Mouse (Mus musculus): ENCODE results near the gene Taldo1. TPM values are rescaled to one million over a fixed set of nuclear protein-coding genes. Genes with fewer than 3 reads are reported as not detected.

Gene Taldo1
- polyA plus RNA-seq, 1 experiment from 2014 or later = 312 TPM

DNA sequence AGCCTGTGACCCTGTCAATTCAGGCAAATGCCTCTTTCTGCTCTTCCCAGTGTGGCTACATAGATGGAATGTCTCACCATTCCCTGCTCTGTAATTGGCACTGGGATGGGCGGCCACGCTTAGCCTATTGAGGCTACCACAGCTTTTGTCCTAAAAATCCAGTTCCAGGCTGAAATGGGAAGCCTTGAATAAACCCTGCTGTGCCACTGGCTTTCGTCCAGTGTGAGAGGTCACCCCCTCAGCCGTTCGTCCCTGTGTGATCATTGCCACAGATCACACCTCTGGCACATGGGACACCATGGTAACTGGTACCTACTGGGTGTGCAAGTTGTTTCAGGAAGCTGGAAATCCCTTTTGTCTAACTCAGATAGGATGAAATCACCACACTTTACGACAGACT, 18.4 kb upstream of the Taldo1 start:
- Histone ChIP-seq H3K27me3 (ENCODE audit: control insufficient read depth, insufficient read depth, low read length) (no peaks in the 10 kb centered on the region), H3K9ac (replicated peaks; ENCODE audit: low read length) (no peak overlapping the region), H3K36me3 (ENCODE audit: control insufficient read depth, insufficient read depth, low read length) (no peaks in the 10 kb centered on the region), H3K4me3 (replicated peaks; ENCODE audit: low read depth, low read length) (no peak overlapping the region), H3K4me1 (ENCODE audit: control insufficient read depth, insufficient read depth, low read length) (no peaks in the 10 kb centered on the region), H3K9me3 (ENCODE audit: control insufficient read depth, low read length) (no peaks in the 10 kb centered on the region), H3K4me2 (ENCODE audit: low read length) (no peak overlapping the region), H3K27ac (replicated peaks; ENCODE audit: low read depth, low read length) (no peak overlapping the region)
- ATAC-seq (ENCODE audit: low FRiP score, low TSS enrichment) = no peak
- WGBS = 33% methylated on average over 6 of the region's 6 CpGs
- DNase-seq = peak; percentile 4

DNA sequence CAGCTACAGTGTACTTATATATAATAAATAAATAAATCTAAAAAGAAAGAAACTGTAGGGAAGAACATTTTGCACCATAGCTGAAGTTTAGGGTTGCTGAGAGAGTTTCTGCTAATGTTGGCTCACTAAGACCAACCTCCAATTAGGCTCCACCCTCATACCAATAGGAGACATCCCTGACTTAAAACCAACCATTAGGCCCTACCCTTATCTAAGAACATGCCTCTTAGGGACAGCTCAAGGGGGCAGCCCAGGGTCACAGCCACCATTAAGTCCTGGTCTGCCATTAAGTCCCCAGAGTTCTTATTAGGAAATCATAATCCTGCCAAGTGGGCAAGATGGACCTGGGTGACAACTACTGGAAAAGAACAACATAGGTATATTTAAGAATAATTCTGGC, 17.6 kb upstream of the Taldo1 start:
- H3K4me3 ChIP-seq (replicated peaks; ENCODE audit: low read depth, low read length) = no peak overlapping the region
- no peak overlapping the region for H3K9ac ChIP-seq (replicated peaks; ENCODE audit: low read length)
- no peak for ATAC-seq (ENCODE audit: low FRiP score, low TSS enrichment)
- no peak for DNase-seq
- no peaks in the 10 kb centered on the region for H3K27me3 ChIP-seq (ENCODE audit: control insufficient read depth, insufficient read depth, low read length)
- no peaks in the 10 kb centered on the region for H3K4me1 ChIP-seq (ENCODE audit: control insufficient read depth, insufficient read depth, low read length)
- H3K27ac ChIP-seq (replicated peaks; ENCODE audit: low read depth, low read length) = no peak overlapping the region
- no peaks in the 10 kb centered on the region for H3K36me3 ChIP-seq (ENCODE audit: control insufficient read depth, insufficient read depth, low read length)
- H3K9me3 ChIP-seq (ENCODE audit: control insufficient read depth, low read length) = no peaks in the 10 kb centered on the region
- no peak overlapping the region for H3K4me2 ChIP-seq (ENCODE audit: low read length)

- no peak for DNase-seq
- H3K27ac ChIP-seq (replicated peaks; ENCODE audit: low read depth, low read length) = no peak overlapping the region
- no peaks in the 10 kb centered on the region for H3K9me3 ChIP-seq (ENCODE audit: control insufficient read depth, low read length)
- 71% methylated on average over 4 of the region's 4 CpGs for WGBS
- H3K4me3 ChIP-seq (replicated peaks; ENCODE audit: low read depth, low read length) = no peak overlapping the region
- ATAC-seq (ENCODE audit: low FRiP score, low TSS enrichment) = no peak
- no peaks in the 10 kb centered on the region for H3K4me1 ChIP-seq (ENCODE audit: control insufficient read depth, insufficient read depth, low read length)
- no peak overlapping the region for H3K9ac ChIP-seq (replicated peaks; ENCODE audit: low read length)
- H3K4me2 ChIP-seq (ENCODE audit: low read length) = no peak overlapping the region
- no peaks in the 10 kb centered on the region for H3K36me3 ChIP-seq (ENCODE audit: control insufficient read depth, insufficient read depth, low read length)
- H3K27me3 ChIP-seq (ENCODE audit: control insufficient read depth, insufficient read depth, low read length) = no peaks in the 10 kb centered on the region
Measured at GRCm38 (mm10) chr7:141379584-141379983, 12.4 kb upstream of the Taldo1 start.

DNA sequence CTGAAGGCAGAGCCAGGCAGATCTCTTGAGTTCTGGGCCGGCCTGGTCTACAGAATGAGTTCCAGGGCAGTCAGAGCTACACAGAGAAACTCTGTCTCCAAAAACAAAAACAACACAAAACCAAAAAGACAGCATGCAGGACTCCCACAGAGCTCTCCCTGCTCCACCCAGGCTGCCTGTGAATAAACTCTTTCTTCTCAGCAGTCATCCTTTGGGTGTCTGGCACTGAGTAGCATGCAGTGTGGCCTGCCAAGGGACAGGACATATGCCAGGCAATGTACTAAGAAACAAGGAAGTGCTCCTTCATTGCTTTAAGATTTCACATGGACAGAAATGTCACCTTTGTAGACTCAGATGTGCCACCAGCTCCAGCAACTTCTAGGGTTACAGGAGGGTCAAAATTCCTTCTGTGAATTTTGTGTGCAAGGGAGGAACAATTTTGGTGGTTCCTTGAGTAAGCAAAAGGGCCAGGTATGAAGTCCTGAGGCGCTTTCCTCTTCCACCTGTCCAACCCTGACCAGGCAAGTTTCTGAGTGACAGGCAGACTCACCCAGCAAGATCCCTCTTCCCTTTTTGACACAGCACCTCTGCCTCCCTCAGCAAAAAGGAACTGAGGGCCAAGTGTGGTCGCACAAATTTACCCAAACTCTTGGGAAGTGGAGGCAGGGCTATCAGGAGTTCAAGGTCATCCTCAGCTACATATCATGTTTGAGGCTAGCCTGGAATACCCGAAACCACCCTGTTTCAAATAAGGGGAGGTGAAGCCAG, 10.7 kb upstream of the Taldo1 start:
- Histone ChIP-seq H3K4me1 (ENCODE audit: control insufficient read depth, insufficient read depth, low read length) (no peaks in the 10 kb centered on the region), H3K9me3 (ENCODE audit: control insufficient read depth, low read length) (no peaks in the 10 kb centered on the region), H3K4me2 (ENCODE audit: low read length) (no peak overlapping the region), H3K27ac (replicated peaks; ENCODE audit: low read depth, low read length) (no peak overlapping the region), H3K4me3 (replicated peaks; ENCODE audit: low read depth, low read length) (no peak overlapping the region), H3K27me3 (ENCODE audit: control insufficient read depth, insufficient read depth, low read length) (no peaks in the 10 kb centered on the region), H3K9ac (replicated peaks; ENCODE audit: low read length) (no peak overlapping the region), H3K36me3 (ENCODE audit: control insufficient read depth, insufficient read depth, low read length) (no peaks in the 10 kb centered on the region)
- 81% methylated on average over 4 of the region's 4 CpGs for WGBS
- ATAC-seq (ENCODE audit: low FRiP score, low TSS enrichment) (no peak), DNase-seq (no peak)

DNA sequence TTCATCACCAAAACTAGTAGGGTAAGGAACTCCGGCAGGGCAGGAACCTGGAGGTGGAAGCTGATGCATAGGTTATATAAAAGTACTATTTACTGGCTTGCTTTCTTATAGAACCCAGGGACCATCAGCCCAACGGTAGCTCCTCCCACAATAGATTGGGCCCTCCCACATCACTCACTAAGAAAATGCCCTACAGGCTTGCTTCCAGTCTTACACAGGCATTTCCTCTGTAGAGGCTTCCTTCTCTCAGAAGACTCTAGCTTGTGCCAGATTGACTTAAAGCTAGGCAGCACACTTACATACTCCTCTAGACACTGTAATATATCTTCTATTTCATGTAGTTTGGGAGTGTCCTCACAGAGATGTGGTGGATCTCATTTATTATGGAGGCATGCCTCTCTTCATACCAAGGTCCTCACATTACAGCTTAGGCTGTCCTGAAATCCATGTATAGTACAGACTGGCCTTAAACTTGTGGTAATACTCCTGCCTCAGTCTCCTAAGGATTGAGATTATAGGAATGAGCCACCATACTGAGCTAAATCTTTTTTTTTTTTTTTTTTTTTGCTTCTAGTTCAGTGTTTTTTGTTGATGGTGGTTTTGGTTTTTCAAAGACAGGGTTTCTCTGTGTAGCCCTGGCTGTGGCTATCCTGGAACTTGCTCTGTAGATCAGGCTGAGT, 4.1 kb upstream of the Taldo1 start:
- H3K4me1 ChIP-seq (ENCODE audit: control insufficient read depth, insufficient read depth, low read length) = peaks cover 9% of the 10 kb centered on the region
- 64% methylated on average over 2 of the region's 2 CpGs for WGBS

GRCm38 (mm10) chr7:141388487-141389109, 3.4 kb upstream of the Taldo1 start:
- 52% methylated on average over 3 of the region's 3 CpGs for WGBS
- Histone ChIP-seq H3K4me3 (replicated peaks; ENCODE audit: low read depth, low read length) (no peak overlapping the region), H3K4me2 (ENCODE audit: low read length) (no peak overlapping the region), H3K27ac (replicated peaks; ENCODE audit: low read depth, low read length) (no peak overlapping the region), H3K4me1 (ENCODE audit: control insufficient read depth, insufficient read depth, low read length) (peaks cover 13% of the 10 kb centered on the region), H3K27me3 (ENCODE audit: control insufficient read depth, insufficient read depth, low read length) (no peaks in the 10 kb centered on the region), H3K9ac (replicated peaks; ENCODE audit: low read length) (no peak overlapping the region), H3K9me3 (ENCODE audit: control insufficient read depth, low read length) (no peaks in the 10 kb centered on the region), H3K36me3 (ENCODE audit: control insufficient read depth, insufficient read depth, low read length) (no peaks in the 10 kb centered on the region)
- no peak for DNase-seq
- no peak for ATAC-seq (ENCODE audit: low FRiP score, low TSS enrichment)

More for the DNA sequence above, 4.1 kb upstream of the Taldo1 start:
- no peaks in the 10 kb centered on the region for H3K27me3 ChIP-seq (ENCODE audit: control insufficient read depth, insufficient read depth, low read length)
- H3K9me3 ChIP-seq (ENCODE audit: control insufficient read depth, low read length) = no peaks in the 10 kb centered on the region
- no peak overlapping the region for H3K4me3 ChIP-seq (replicated peaks; ENCODE audit: low read depth, low read length)
- ATAC-seq (ENCODE audit: low FRiP score, low TSS enrichment) (no peak), DNase-seq (no peak)
- H3K4me2 ChIP-seq (ENCODE audit: low read length) = no peak overlapping the region
- no peak overlapping the region for H3K9ac ChIP-seq (replicated peaks; ENCODE audit: low read length)
- H3K36me3 ChIP-seq (ENCODE audit: control insufficient read depth, insufficient read depth, low read length) = no peaks in the 10 kb centered on the region
- no peak overlapping the region for H3K27ac ChIP-seq (replicated peaks; ENCODE audit: low read depth, low read length)

DNA sequence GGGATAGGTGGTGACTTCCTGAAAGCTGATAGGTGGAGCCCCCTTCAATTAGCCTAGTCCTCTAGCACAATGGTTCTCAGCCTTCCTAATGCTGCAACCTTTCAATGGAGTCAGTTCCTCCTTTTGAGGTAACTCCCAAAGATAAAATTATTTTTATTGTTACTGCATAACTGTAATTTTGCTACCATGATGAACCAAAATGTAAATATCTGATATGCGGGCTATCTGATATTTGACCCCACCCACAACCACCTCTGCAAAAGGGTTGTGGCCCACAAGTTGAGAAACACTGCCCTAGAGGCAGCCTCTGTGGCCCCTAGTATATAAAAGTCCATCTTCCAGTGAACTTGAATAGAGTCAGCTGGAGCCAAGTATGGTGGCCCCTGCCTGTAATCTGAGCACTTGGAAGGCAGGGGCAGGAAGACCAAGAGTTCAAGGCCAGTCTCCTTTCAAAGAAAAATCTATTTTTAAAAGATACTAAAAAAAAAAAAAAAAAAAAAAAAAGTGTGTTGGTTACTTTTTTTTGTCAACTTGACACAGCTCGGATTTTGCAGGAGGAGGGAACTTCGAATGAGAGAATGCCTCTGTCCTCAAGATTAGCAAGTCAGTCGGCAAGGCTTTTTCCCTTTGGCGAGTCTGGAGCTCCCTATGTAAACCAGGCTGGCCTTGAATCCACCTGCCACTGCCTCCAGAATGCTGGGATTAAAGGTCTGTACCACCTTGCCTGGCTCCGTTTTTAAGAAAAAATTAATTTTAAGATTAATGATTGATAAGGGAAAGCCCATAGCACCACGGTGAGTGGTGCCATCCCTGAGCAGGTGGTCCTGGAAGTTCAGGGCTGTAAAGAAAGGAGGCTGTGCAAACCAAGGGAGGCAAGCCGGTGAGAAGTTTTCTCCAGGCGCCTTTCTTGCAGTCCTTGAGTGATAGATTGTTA, 1.4 kb upstream of the Taldo1 start:
- WGBS = 58% methylated on average over 9 of the region's 9 CpGs
- Histone ChIP-seq H3K36me3 (ENCODE audit: control insufficient read depth, insufficient read depth, low read length) (no peaks in the 10 kb centered on the region), H3K4me1 (ENCODE audit: control insufficient read depth, insufficient read depth, low read length) (peaks cover 13% of the 10 kb centered on the region), H3K4me3 (replicated peaks; ENCODE audit: low read depth, low read length) (peak overlapping the region; percentile 65; the same call in 1 of the 2 replicates), H3K27me3 (ENCODE audit: control insufficient read depth, insufficient read depth, low read length) (no peaks in the 10 kb centered on the region), H3K9ac (replicated peaks; ENCODE audit: low read length) (no peak overlapping the region), H3K9me3 (ENCODE audit: control insufficient read depth, low read length) (no peaks in the 10 kb centered on the region), H3K27ac (replicated peaks; ENCODE audit: low read depth, low read length) (no peak overlapping the region), H3K4me2 (ENCODE audit: low read length) (no peak overlapping the region)
- no peak for ATAC-seq (ENCODE audit: low FRiP score, low TSS enrichment)
- DNase-seq = no peak

- Histone ChIP-seq H3K9ac (replicated peaks; ENCODE audit: low read length) (peak overlapping the region; percentile 50), H3K27me3 (ENCODE audit: control insufficient read depth, insufficient read depth, low read length) (no peaks in the 10 kb centered on the region), H3K9me3 (ENCODE audit: control insufficient read depth, low read length) (no peaks in the 10 kb centered on the region), H3K4me2 (ENCODE audit: low read length) (peak overlapping the region; percentile 72), H3K4me3 (replicated peaks; ENCODE audit: low read depth, low read length) (peak overlapping the region; percentile 65), H3K27ac (replicated peaks; ENCODE audit: low read depth, low read length) (peak overlapping the region; percentile 66; the same call in 1 of the 2 replicates), H3K4me1 (ENCODE audit: control insufficient read depth, insufficient read depth, low read length) (peaks cover 13% of the 10 kb centered on the region), H3K36me3 (ENCODE audit: control insufficient read depth, insufficient read depth, low read length) (peaks cover 14% of the 10 kb centered on the region)
- 38% methylated on average over 9 of the region's 9 CpGs for WGBS
- DNase-seq (no peak), ATAC-seq (ENCODE audit: low FRiP score, low TSS enrichment) (peak; percentile 61)
Measured at GRCm38 (mm10) chr7:141392552-141393222, 688 bp downstream of the Taldo1 start.

All from midbrain, embryonic 14.5 days (tissue).